Comparison of ENCODE assay signal across 19 mouse cellular contexts in the genomic region with DNA sequence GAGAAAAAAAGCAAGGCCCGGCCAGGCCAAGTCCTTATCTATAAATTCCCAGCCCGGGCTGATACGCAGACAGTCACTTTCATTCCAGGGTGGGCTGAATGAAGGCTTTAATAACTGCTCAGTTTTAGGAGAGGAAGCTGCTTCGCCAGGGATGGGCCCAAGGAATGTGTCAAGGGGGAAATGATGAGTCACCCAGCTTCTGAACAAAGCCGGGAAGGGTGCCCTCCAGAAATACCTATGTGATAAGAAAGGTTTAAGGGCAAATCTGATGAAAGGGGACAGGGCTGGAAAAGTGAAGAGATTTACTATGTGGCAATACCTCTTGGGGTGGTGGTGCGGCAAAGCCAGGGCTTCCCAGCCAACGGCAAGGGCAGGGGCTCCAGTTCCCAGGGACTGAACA.
DNase-seq lines count a peak whose midpoint lies in the region; ATAC-seq lines count a peak whose summit lies in the region.
"Had no signal": no experiment of that assay in that cellular context is flagged by ENCODE, and none has a peak within 500 bp of the region (broad histone marks: within the 10 kb centered on the region; RNA-seq: fewer than 3 reads in every experiment).

No protein-coding gene starts in this region.

- H3K4me3 ChIP-seq in heart, embryonic 11.5 days (ENCODE audit: low read depth, low read length): no peak overlapping the region
- H3K4me3 ChIP-seq: embryonic facial prominence, embryonic 15.5 days; hindbrain, embryonic 10.5 days had no signal

- peak; percentile 13 to 21 for DNase-seq in heart, adult 18-20 months
- DNase-seq in 3T3-L1 (ENCODE audit: low read depth, low spot score) (peak; percentile 73), R1 (ENCODE audit: low read depth, low spot score) (peak; percentile 71)
- peak; percentile 8 for DNase-seq in heart, postnatal 36 days
- DNase-seq in thymus, postnatal 4 days: no peak
- DNase-seq in kidney, postnatal 14 days: no peak
- no peak for DNase-seq in left cerebral cortex, postnatal 14 days (ENCODE audit: low spot score in 2 of 2)
- DNase-seq: cerebellum, adult 11-12 months; gastrocnemius, postnatal 25 days; kidney, adult 11 months; kidney, postnatal 36 days; thymus, adult 18-20 months had no signal

- no peak for ATAC-seq in heart, embryonic 11.5 days (replicated peaks; ENCODE audit: insufficient number of reproducible peaks, low FRiP score, low TSS enrichment)
- ATAC-seq: CD4-positive, CD25-positive, alpha-beta regulatory T cell, adult 4 months; forebrain, embryonic 16.5 days; Patski had no signal

- H3K9me3 ChIP-seq in heart, embryonic 11.5 days (replicated peaks; ENCODE audit: control insufficient read depth, low read length): no peaks in the 10 kb centered on the region
- H3K9me3 ChIP-seq: embryonic facial prominence, embryonic 15.5 days; hindbrain, embryonic 10.5 days had no signal

- H3K36me3 ChIP-seq in heart, embryonic 11.5 days (ENCODE audit: control insufficient read depth, insufficient read depth, low read length): no peaks in the 10 kb centered on the region
- H3K36me3 ChIP-seq: embryonic facial prominence, embryonic 15.5 days; hindbrain, embryonic 10.5 days had no signal

- H3K9ac ChIP-seq in heart, embryonic 11.5 days (ENCODE audit: low read depth, low read length): no peak overlapping the region
- H3K9ac ChIP-seq: embryonic facial prominence, embryonic 15.5 days; liver, embryonic 14.5 days had no signal

- 8% methylated on average over 7 of the region's 7 CpGs for WGBS in heart, embryonic 11.5 days (ENCODE audit: insufficient replicate concordance)

- no peak overlapping the region for H3K27ac ChIP-seq in heart, embryonic 11.5 days (ENCODE audit: low read depth, low read length)
- H3K27ac ChIP-seq: embryonic facial prominence, embryonic 15.5 days; hindbrain, embryonic 10.5 days; liver, embryonic 14.5 days had no signal

- H3K4me1 ChIP-seq in heart, embryonic 11.5 days (ENCODE audit: control insufficient read depth, insufficient read depth, low read length): peaks cover 11% of the 10 kb centered on the region

- H3K4me2 ChIP-seq in heart, embryonic 11.5 days: no peak overlapping the region
- H3K4me2 ChIP-seq: embryonic facial prominence, embryonic 15.5 days had no signal

- H3K27me3 ChIP-seq in heart, embryonic 11.5 days (ENCODE audit: control insufficient read depth, insufficient read depth, low read length): no peaks in the 10 kb centered on the region
- H3K27me3 ChIP-seq: embryonic facial prominence, embryonic 15.5 days had no signal

- intact Hi-C loops in heart, postnatal 36 days (cut with DNase I): no loop called here
- intact Hi-C loops in left cerebral cortex, postnatal 14 days (cut with DNase I): no loop called here

Comparison
In these comparisons a context has a peak if more than half of its experiments do, and no peak if none do; other contexts are left out.
1. DNase-seq: peak in heart, adult 18-20 months (2 of 2), 3T3-L1 (single experiment), R1 (single experiment) and heart, postnatal 36 days (2 of 2); none in thymus, postnatal 4 days (single experiment), kidney, postnatal 14 days (single experiment) and left cerebral cortex, postnatal 14 days (0 of 2).